Mouse (Mus musculus): ENCODE measurements at regions not wholly inside any gene's neighbourhood (a gene's known extent, or its start where the extent isn't known, plus 50 kb on each side); places are given as distances from the start of the nearest gene placed in this dataset.
A peak's percentile ranks its signal among the peaks of the same experiment; 100 is the strongest.

- no peak for DNase-seq
Observed at GRCm38 (mm10) chr17:41990804-41991203, 324.9 kb upstream of the Ptchd4 start.

DNA sequence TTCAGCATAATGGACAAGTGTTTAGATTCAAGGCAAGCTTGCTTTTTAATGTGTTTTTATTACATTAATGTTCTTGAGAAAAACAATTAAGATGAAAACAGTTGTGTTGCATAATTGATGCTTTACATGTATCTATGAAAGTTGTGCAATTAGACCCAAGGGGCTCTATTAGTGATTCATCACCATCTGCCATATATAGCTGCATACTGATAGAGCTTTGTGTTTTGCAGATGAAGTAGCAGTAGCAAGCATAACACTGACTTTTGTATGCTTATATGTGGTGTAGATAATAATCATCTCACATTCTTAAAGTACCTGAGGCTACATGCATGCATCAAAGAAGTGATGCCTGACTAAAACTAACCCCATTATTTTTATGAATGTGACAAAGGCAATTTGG lies 307.3 kb upstream of the Ptchd4 start:
- no peak for DNase-seq

DNA sequence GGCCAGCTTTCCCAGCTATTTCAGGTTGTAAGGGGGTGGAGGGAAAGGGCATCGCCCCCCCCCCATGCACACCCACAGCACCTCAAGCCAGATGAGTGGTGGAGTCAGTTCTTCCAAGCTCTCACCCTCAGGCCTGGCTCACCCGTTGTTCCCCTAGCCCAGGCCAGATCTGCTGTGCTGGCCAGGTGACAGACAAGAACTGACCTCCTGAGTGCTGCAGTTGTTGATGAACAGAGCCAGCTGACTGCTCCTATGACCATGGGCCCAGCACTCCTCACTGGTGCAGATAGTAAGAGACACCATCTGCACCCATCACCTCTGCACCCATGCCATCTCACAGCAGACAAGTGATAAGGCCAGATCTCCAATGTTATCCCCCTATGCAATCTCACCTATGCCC lies 291.5 kb upstream of the Ptchd4 start:
- no peak for DNase-seq

DNA sequence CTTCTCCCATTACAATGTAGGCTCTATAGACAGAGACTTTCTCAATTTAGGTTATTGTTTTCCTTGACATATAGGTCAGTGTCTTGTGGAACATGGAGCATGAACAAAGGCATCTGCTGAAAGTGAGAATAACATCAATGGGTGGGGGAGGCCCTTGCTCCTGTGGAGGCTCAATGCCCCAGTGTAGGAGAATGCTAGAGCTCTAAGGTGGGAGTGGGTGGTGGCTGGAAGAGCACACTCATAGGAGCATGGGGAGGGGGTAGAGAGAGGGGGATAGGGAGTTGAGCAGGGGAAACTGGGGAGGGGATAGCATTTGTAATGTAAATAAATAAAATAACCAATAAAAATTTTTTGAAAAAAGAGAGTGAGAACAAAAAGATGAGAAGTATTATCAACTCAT lies 288.5 kb upstream of the Ptchd4 start:
- no peak for DNase-seq

DNA sequence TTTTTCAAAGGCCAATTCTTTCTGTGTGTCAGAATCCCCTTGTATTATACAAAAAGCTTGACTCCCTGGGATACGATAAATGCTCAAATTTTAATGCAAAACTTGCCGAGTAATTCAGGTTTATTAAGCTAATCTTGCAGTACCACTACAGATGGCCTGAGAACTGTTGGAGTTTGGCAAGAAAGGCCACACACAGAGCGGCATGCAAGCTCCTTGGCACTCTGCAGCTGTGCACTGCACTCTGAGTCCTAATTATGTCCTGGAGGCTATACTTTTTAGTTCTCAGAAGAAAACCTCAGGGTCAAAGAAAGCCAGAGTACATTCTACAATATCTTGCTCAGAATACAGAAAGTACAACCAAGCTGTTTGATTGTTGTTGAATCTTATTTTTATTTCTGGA lies 286.3 kb upstream of the Ptchd4 start:
- no peak for DNase-seq

DNA sequence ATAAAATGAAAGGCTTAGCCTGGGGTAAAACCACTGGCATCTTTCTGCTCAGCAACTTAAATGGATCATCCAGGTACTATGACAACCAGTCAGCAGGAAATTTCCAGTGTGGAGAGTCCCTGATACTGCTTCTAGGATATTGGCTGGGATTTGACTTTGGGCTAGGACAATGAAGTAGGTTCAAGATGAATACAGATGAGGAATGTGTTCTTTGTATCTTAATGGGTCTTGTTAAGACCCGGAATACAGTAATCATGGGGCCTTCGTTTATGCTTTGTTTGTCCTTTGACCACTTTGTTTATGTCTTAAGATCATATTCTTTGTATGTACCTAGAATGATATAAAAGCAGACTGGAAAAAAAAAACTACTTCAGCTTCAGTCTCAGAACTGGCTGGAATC lies 278.7 kb upstream of the Ptchd4 start:
- no peak for DNase-seq

DNA sequence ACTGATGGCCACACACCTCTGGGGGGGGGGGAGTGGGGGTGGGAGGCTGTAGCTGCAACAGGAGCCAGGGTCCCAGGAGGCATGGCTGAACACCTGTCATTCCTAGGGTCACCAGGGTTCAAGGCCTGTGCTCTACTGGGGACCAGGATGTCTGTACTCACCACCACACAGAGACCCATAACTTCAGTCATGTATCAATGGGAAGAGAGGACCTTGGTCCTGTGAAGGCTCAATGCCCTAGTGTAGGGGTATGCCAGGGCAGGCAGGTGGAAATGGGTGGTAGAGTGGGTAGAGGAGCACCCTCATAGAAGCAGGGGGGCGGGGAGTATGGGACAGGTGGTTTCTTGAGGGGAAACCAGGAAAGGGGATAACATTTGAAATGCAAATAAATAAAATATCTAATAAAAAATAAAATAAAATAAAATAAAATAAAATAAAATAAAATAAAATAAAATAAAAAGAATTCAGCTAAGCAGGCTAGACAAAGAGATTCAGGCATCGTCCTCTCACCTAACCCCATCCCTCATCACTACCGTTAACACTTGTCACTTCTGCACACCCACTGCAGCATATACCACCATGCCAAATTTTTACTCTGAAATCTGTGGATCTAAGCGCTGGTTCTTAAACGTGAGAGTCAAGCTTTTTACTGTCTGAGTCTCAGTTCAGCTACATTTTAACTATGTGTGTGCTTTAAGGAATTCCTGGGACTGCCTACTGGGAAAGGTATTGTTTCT lies 265.8 kb upstream of the Ptchd4 start:
- no peak for DNase-seq

GRCm38 (mm10) chr17:42090764-42091452 lies 224.8 kb upstream of the Ptchd4 start:
- no peak for DNase-seq

- DNase-seq: peak; percentile 19
Observed at GRCm38 (mm10) chr17:42113684-42114083, 202.1 kb upstream of the Ptchd4 start.

GRCm38 (mm10) chr17:42120759-42121158 lies 195.0 kb upstream of the Ptchd4 start:
- peak; percentile 66 for DNase-seq

GRCm38 (mm10) chr17:42126488-42127237 lies 189.1 kb upstream of the Ptchd4 start:
- peak; percentile 73 for DNase-seq

- no peak for DNase-seq
Observed at GRCm38 (mm10) chr17:42169391-42170018, 146.2 kb upstream of the Ptchd4 start.

GRCm38 (mm10) chr17:42188531-42188930 lies 127.2 kb upstream of the Ptchd4 start:
- DNase-seq: no peak

- DNase-seq: no peak
Observed at GRCm38 (mm10) chr17:42190206-42190902, 125.4 kb upstream of the Ptchd4 start.

Data from kidney, postnatal 10 days (tissue).